Mouse (Mus musculus): ENCODE measurements around the gene Lpin2.

- TF ChIP-seq CTCF (IDR thresholded peaks at IDR 0.05; ENCODE audit: control insufficient read depth, insufficient read depth, insufficient replicate concordance, low read depth, low read length) (no peak), POLR2A (IDR thresholded peaks at IDR 0.05; ENCODE audit: control insufficient read depth, low read depth, low read length) (no peak)
Measured at GRCm38 (mm10) chr17:71233210-71233609, 50.9 kb downstream of the Lpin2 start.

Data from testis, adult 2 months (tissue).